Mouse (Mus musculus) E14TG2a.4 (cell line): ENCODE data around the gene Shank2.

Source experiments
- H3K27me3 ChIP-seq: 2 replicates; pipeline ENCODE4 v1.6.1; 2014; ENCODE audit warnings: low read length, control low read depth; ENCODE audit not compliant: insufficient read depth
- H3K36me3 ChIP-seq: 2 replicates; pipeline ENCODE4 v1.6.1; 2014; ENCODE audit warnings: low read length, control low read depth; ENCODE audit not compliant: insufficient read depth
- H3K4me1 ChIP-seq: replicated peaks from 2 replicates; pipeline ENCODE4 v1.6.1; 2014; ENCODE audit warnings: low read depth, low read length, control low read depth
- H3K4me3 ChIP-seq: replicated peaks from 2 replicates; pipeline ENCODE4 v1.5.1; 2014; ENCODE audit warnings: mild to moderate bottlenecking, low read length
- H3K9me3 ChIP-seq: 2 replicates; pipeline ENCODE4 v1.6.1; 2014; ENCODE audit warnings: low read length, control low read depth
- CTCF ChIP-seq: conservative IDR thresholded peaks from 2 replicates; pipeline ENCODE4 v1.5.1; 2014; ENCODE audit warnings: low read length
- NANOG ChIP-seq: IDR thresholded peaks from 2 replicates; pipeline ENCODE4 v1.6.1; 2014; ENCODE audit warnings: borderline replicate concordance, low read length, mixed read lengths
- POU5F1 ChIP-seq: IDR thresholded peaks from 2 replicates; pipeline ENCODE4 v1.6.1; 2014; ENCODE audit warnings: low read length, borderline replicate concordance

Gene Shank2

GRCm38 (mm10) chr7:144153682-144154081 lies 152.0 kb downstream of the Shank2 start:
- TF ChIP-seq NANOG (no peak), POU5F1 (no peak), CTCF (no peak)
- Histone ChIP-seq H3K36me3 (no peaks in the 10 kb centered on the region), H3K4me1 (no peaks in the 10 kb centered on the region), H3K27me3 (peaks cover 6% of the 10 kb centered on the region; the same call in 1 of the 2 replicates), H3K4me3 (no peak overlapping the region), H3K9me3 (no peaks in the 10 kb centered on the region)

GRCm38 (mm10) chr7:144157936-144158335 lies 156.2 kb downstream of the Shank2 start:
- TF ChIP-seq CTCF (no peak), NANOG (no peak), POU5F1 (no peak)
- Histone ChIP-seq H3K36me3 (no peaks in the 10 kb centered on the region), H3K4me3 (no peak overlapping the region), H3K4me1 (no peaks in the 10 kb centered on the region), H3K9me3 (no peaks in the 10 kb centered on the region), H3K27me3 (peaks cover 3% of the 10 kb centered on the region; the same call in 1 of the 2 replicates)

- no peak for TF ChIP-seq CTCF
- TF ChIP-seq NANOG = no peak
- no peak for TF ChIP-seq POU5F1
- Histone ChIP-seq H3K36me3 (no peaks in the 10 kb centered on the region), H3K4me3 (no peak overlapping the region), H3K9me3 (no peaks in the 10 kb centered on the region), H3K27me3 (peaks cover 14% of the 10 kb centered on the region; the same call in 1 of the 2 replicates), H3K4me1 (no peaks in the 10 kb centered on the region)
Observed at GRCm38 (mm10) chr7:144159556-144159955, 157.8 kb downstream of the Shank2 start.

GRCm38 (mm10) chr7:144160066-144160465 lies 158.3 kb downstream of the Shank2 start:
- H3K9me3 ChIP-seq = no peaks in the 10 kb centered on the region

GRCm38 (mm10) chr7:144160646-144161249 lies 159.0 kb downstream of the Shank2 start:
- Histone ChIP-seq H3K4me3 (no peak overlapping the region), H3K4me1 (no peaks in the 10 kb centered on the region), H3K36me3 (no peaks in the 10 kb centered on the region), H3K9me3 (no peaks in the 10 kb centered on the region), H3K27me3 (peaks cover 18% of the 10 kb centered on the region; the same call in 1 of the 2 replicates)
- TF ChIP-seq CTCF = no peak
- no peak for TF ChIP-seq NANOG
- no peak for TF ChIP-seq POU5F1

More at GRCm38 (mm10) chr7:144160066-144160465, 158.3 kb downstream of the Shank2 start:
- H3K27me3 ChIP-seq = peaks cover 18% of the 10 kb centered on the region; the same call in 1 of the 2 replicates
- TF ChIP-seq POU5F1 (no peak), NANOG (no peak), CTCF (no peak)
- H3K36me3 ChIP-seq = no peaks in the 10 kb centered on the region
- H3K4me1 ChIP-seq = no peaks in the 10 kb centered on the region
- no peak overlapping the region for H3K4me3 ChIP-seq

- H3K4me1 ChIP-seq = peaks cover 7% of the 10 kb centered on the region
- H3K27me3 ChIP-seq = peaks cover 73% of the 10 kb centered on the region
- no peak for TF ChIP-seq CTCF
- no peak for TF ChIP-seq NANOG
- TF ChIP-seq POU5F1 = no peak
- no peaks in the 10 kb centered on the region for H3K36me3 ChIP-seq
- no peak overlapping the region for H3K4me3 ChIP-seq
- H3K9me3 ChIP-seq = no peaks in the 10 kb centered on the region
Observed at GRCm38 (mm10) chr7:144170272-144170671, 168.5 kb downstream of the Shank2 start.

GRCm38 (mm10) chr7:144170686-144171085 lies 169.0 kb downstream of the Shank2 start:
- Histone ChIP-seq H3K4me3 (no peak overlapping the region), H3K36me3 (no peaks in the 10 kb centered on the region), H3K27me3 (peaks cover 77% of the 10 kb centered on the region), H3K9me3 (no peaks in the 10 kb centered on the region), H3K4me1 (peaks cover 9% of the 10 kb centered on the region)
- no peak for TF ChIP-seq CTCF
- no peak for TF ChIP-seq POU5F1
- no peak for TF ChIP-seq NANOG

GRCm38 (mm10) chr7:144173869-144174268 lies 172.1 kb downstream of the Shank2 start:
- Histone ChIP-seq H3K4me1 (peaks cover 13% of the 10 kb centered on the region), H3K27me3 (peaks cover 87% of the 10 kb centered on the region), H3K4me3 (no peak overlapping the region), H3K36me3 (no peaks in the 10 kb centered on the region), H3K9me3 (no peaks in the 10 kb centered on the region)
- no peak for TF ChIP-seq CTCF
- TF ChIP-seq NANOG = no peak
- TF ChIP-seq POU5F1 = no peak
